Comparison of ENCODE assay signal across 9 mouse cellular contexts in the genomic region with DNA sequence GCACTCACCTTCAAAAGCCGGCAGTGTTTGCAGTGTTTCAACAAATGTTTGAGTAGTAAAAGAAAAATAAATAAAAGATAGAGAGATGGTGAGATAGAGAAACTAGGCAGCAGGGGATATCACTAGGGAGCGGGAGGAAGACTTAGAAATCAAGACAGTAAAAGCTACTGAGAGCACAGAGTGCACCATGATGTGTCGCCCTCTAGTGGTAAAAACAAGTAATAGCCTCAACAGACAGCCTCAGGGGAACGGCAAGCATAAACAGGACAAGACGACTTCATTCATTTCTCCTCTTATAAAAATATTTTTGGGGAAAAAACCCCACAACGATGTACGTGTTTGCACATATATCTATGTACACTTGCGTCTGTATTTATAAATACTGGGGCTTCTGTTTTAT.
DNase-seq lines count a peak whose midpoint lies in the region; ATAC-seq lines count a peak whose summit lies in the region.
"Had no signal": no experiment of that assay in that cellular context is flagged by ENCODE, and none has a peak within 500 bp of the region (broad histone marks: within the 10 kb centered on the region; RNA-seq: fewer than 3 reads in every experiment).

No protein-coding gene starts in this region.

- no peak overlapping the region for H3K4me3 ChIP-seq in intestine, embryonic 14.5 days (ENCODE audit: low read depth, low read length)
- no peak overlapping the region for H3K4me3 ChIP-seq in intestine, embryonic 16.5 days (ENCODE audit: low read length)
- no peak overlapping the region for H3K4me3 ChIP-seq in embryonic facial prominence, embryonic 10.5 days
- H3K4me3 ChIP-seq: erythroblast, embryonic 14.5 days had no signal

- no peak overlapping the region for H3K9ac ChIP-seq in intestine, embryonic 14.5 days (ENCODE audit: low read length)
- H3K9ac ChIP-seq in intestine, embryonic 16.5 days (ENCODE audit: low read depth, low read length): no peak overlapping the region

- H3K36me3 ChIP-seq in intestine, embryonic 14.5 days (ENCODE audit: control insufficient read depth, insufficient read depth, low read length): no peaks in the 10 kb centered on the region
- no peaks in the 10 kb centered on the region for H3K36me3 ChIP-seq in intestine, embryonic 16.5 days (ENCODE audit: control insufficient read depth, insufficient read depth, low read length)
- no peaks in the 10 kb centered on the region for H3K36me3 ChIP-seq in embryonic facial prominence, embryonic 10.5 days (replicated peaks)

- no peaks in the 10 kb centered on the region for H3K27me3 ChIP-seq in intestine, embryonic 14.5 days (replicated peaks; ENCODE audit: control insufficient read depth, insufficient read depth, low read length)
- H3K27me3 ChIP-seq in intestine, embryonic 16.5 days (replicated peaks; ENCODE audit: control insufficient read depth, insufficient read depth, low read length): no peaks in the 10 kb centered on the region
- H3K27me3 ChIP-seq in embryonic facial prominence, embryonic 10.5 days (replicated peaks; ENCODE audit: low read depth, poor library complexity, severe bottlenecking): no peaks in the 10 kb centered on the region

- WGBS in intestine, embryonic 14.5 days: 14% methylated on average over 8 of the region's 8 CpGs
- WGBS in intestine, embryonic 16.5 days: 15% methylated on average over 8 of the region's 8 CpGs
- WGBS in embryonic facial prominence, embryonic 10.5 days: 30% methylated on average over 8 of the region's 8 CpGs

- no peaks in the 10 kb centered on the region for H3K9me3 ChIP-seq in intestine, embryonic 14.5 days (ENCODE audit: control insufficient read depth, low read length)
- H3K9me3 ChIP-seq in intestine, embryonic 16.5 days (ENCODE audit: control insufficient read depth, low read length): no peaks in the 10 kb centered on the region
- no peaks in the 10 kb centered on the region for H3K9me3 ChIP-seq in embryonic facial prominence, embryonic 10.5 days

- no peak for DNase-seq in intestine, embryonic 14.5 days (ENCODE audit: low spot score)
- DNase-seq in NIH3T3 (ENCODE audit: low read depth): peak; percentile 58
- DNase-seq in embryonic facial prominence, embryonic 10.5 days (ENCODE audit: low spot score): peak; percentile 37
- peak; percentile 19 for DNase-seq in lung, postnatal 36 days
- DNase-seq in frontal cortex, postnatal 14 days (ENCODE audit: low spot score in 2 of 2): no peak
- DNase-seq in thymus, postnatal 4 days: no peak
- DNase-seq in heart, adult 9 months (ENCODE audit: low spot score in 2 of 2): no peak

- H3K4me1 ChIP-seq in intestine, embryonic 14.5 days (replicated peaks; ENCODE audit: control insufficient read depth, insufficient read depth, low read length): no peaks in the 10 kb centered on the region
- no peaks in the 10 kb centered on the region for H3K4me1 ChIP-seq in intestine, embryonic 16.5 days (ENCODE audit: control insufficient read depth, insufficient read depth, low read length)
- H3K4me1 ChIP-seq in embryonic facial prominence, embryonic 10.5 days: no peaks in the 10 kb centered on the region

- peak overlapping the region; percentile 36 for H3K4me2 ChIP-seq in intestine, embryonic 14.5 days (ENCODE audit: low read length)
- no peak overlapping the region for H3K4me2 ChIP-seq in intestine, embryonic 16.5 days (ENCODE audit: low read depth, low read length)

- no peak overlapping the region for H3K27ac ChIP-seq in intestine, embryonic 14.5 days (ENCODE audit: low read depth)
- no peak overlapping the region for H3K27ac ChIP-seq in intestine, embryonic 16.5 days (ENCODE audit: low read length)
- no peak overlapping the region for H3K27ac ChIP-seq in embryonic facial prominence, embryonic 10.5 days (replicated peaks)

- no peak for ATAC-seq in intestine, embryonic 14.5 days (replicated peaks; ENCODE audit: low FRiP score, low TSS enrichment, low read depth)
- no peak for ATAC-seq in intestine, embryonic 16.5 days

Comparison
In these comparisons a context has a peak if more than half of its experiments do, and no peak if none do; other contexts are left out.
1. DNase-seq: peak in NIH3T3 (single experiment), embryonic facial prominence, embryonic 10.5 days (single experiment) and lung, postnatal 36 days (single experiment); none in intestine, embryonic 14.5 days (single experiment), frontal cortex, postnatal 14 days (0 of 2), thymus, postnatal 4 days (single experiment) and heart, adult 9 months (0 of 2).